24 mouse cellular contexts compared by ENCODE assay signal in the genomic region with DNA sequence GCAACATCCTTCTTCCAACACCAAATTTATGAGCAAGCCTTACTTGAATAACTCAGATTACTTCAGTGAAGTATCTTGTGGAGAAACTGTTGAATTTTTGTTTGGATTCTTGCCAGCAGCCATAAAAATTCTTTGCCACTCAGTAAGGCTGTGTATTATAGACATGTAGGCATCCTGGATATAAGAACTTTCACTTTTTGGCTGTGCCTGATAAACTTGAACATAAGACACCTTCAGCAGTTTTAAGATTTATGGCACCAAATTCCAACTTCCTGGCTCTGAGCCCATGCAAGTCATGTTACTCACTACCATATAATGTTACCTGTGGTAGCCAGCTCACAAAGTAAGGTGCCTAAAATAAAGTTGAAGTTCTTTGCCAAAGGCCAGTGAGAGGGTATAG.
DNase-seq lines count a peak whose midpoint lies in the region; ATAC-seq and TF ChIP-seq lines count a peak whose summit lies in the region.
"Had no signal": no experiment of that assay in that cellular context is flagged by ENCODE, and none has a peak within 500 bp of the region (broad histone marks: within the 10 kb centered on the region; RNA-seq: fewer than 3 reads in every experiment).

No protein-coding gene starts in this region.

- H3K9ac ChIP-seq in lung, embryonic 14.5 days = no peak overlapping the region
- H3K9ac ChIP-seq in embryonic facial prominence, embryonic 13.5 days = no peak overlapping the region
- H3K9ac ChIP-seq in intestine, embryonic 15.5 days = no peak overlapping the region
- H3K9ac ChIP-seq: hindbrain, embryonic 13.5 days; liver, postnatal 0 days had no signal

- no peak overlapping the region for H3K4me2 ChIP-seq in lung, embryonic 14.5 days
- H3K4me2 ChIP-seq in embryonic facial prominence, embryonic 13.5 days = no peak overlapping the region
- H3K4me2 ChIP-seq in intestine, embryonic 15.5 days (replicated peaks) = no peak overlapping the region
- H3K4me2 ChIP-seq: hindbrain, embryonic 13.5 days; liver, embryonic 11.5 days had no signal

- H3K4me3 ChIP-seq in lung, embryonic 14.5 days (ENCODE audit: low read depth, low read length) = no peak overlapping the region
- no peak overlapping the region for H3K4me3 ChIP-seq in embryonic facial prominence, embryonic 13.5 days
- H3K4me3 ChIP-seq in intestine, embryonic 15.5 days (replicated peaks) = no peak overlapping the region
- H3K4me3 ChIP-seq: forebrain, embryonic 10.5 days; heart, adult 2 months; hindbrain, embryonic 13.5 days; midbrain, embryonic 10.5 days had no signal

- H3K27me3 ChIP-seq in lung, embryonic 14.5 days (ENCODE audit: insufficient read depth, low read length) = no peaks in the 10 kb centered on the region; the same call in 1 of the 2 replicates
- H3K27me3 ChIP-seq in embryonic facial prominence, embryonic 13.5 days = no peaks in the 10 kb centered on the region
- no peaks in the 10 kb centered on the region for H3K27me3 ChIP-seq in intestine, embryonic 15.5 days (replicated peaks)

- peak; percentile 76 for DNase-seq in lung, embryonic 14.5 days
- no peak for DNase-seq in lung, postnatal 10 days
- peak; percentile 47 for DNase-seq in skeletal muscle tissue, adult 2 months (ENCODE audit: low read depth, low spot score)
- no peak for DNase-seq in heart, postnatal 25 days (ENCODE audit: low spot score)
- no peak for DNase-seq in spleen, adult 18-20 months
- DNase-seq: adrenal gland, postnatal 10 days; cerebellum, adult 18-20 months; cerebellum, postnatal 14 days; gastrocnemius, postnatal 36 days; heart, adult 2 months; heart, postnatal 36 days; kidney, adult 9 months; kidney, postnatal 36 days; layer of hippocampus, postnatal 36 days; liver, postnatal 0 days had no signal

- ATAC-seq in lung, embryonic 14.5 days (ENCODE audit: insufficient read depth) = no peak
- no peak for ATAC-seq in embryonic facial prominence, embryonic 13.5 days (ENCODE audit: insufficient number of reproducible peaks, insufficient read depth, low FRiP score, low TSS enrichment, low read depth)
- ATAC-seq in intestine, embryonic 15.5 days = peak; percentile 71
- ATAC-seq: activated CD4-positive, CD25-positive, alpha-beta regulatory T cell, adult 4 months; forebrain, embryonic 16.5 days; liver, postnatal 0 days had no signal

- TF ChIP-seq CTCF in lung, embryonic 14.5 days (IDR thresholded peaks at IDR 0.05; ENCODE audit: low read depth) = no peak

- H3K27ac ChIP-seq in lung, embryonic 14.5 days (ENCODE audit: low read depth) = no peak overlapping the region
- H3K27ac ChIP-seq in embryonic facial prominence, embryonic 13.5 days = peak overlapping the region; percentile 68
- H3K27ac ChIP-seq in intestine, embryonic 15.5 days = no peak overlapping the region
- H3K27ac ChIP-seq: forebrain, embryonic 10.5 days; heart, adult 2 months; hindbrain, embryonic 13.5 days; macrophage; midbrain, embryonic 10.5 days had no signal

- H3K36me3 ChIP-seq in lung, embryonic 14.5 days (ENCODE audit: insufficient read depth) = no peaks in the 10 kb centered on the region
- no peaks in the 10 kb centered on the region for H3K36me3 ChIP-seq in embryonic facial prominence, embryonic 13.5 days
- H3K36me3 ChIP-seq in intestine, embryonic 15.5 days = no peaks in the 10 kb centered on the region
- H3K36me3 ChIP-seq: forebrain, embryonic 10.5 days; hindbrain, embryonic 13.5 days; midbrain, embryonic 10.5 days had no signal

- peaks cover 2% of the 10 kb centered on the region; the same call in 1 of the 2 replicates for H3K4me1 ChIP-seq in lung, embryonic 14.5 days (ENCODE audit: insufficient read depth)
- H3K4me1 ChIP-seq in embryonic facial prominence, embryonic 13.5 days = peaks cover 24% of the 10 kb centered on the region
- 0 out of 2 replicates have a peak, but pooled peaks cover 6% of the 10 kb centered on the region for H3K4me1 ChIP-seq in intestine, embryonic 15.5 days (replicated peaks)
- H3K4me1 ChIP-seq: forebrain, embryonic 10.5 days; hindbrain, embryonic 13.5 days; midbrain, embryonic 10.5 days had no signal

- intact Hi-C loops in heart, postnatal 25 days (cut with DNase I) = no loop called here

- H3K9me3 ChIP-seq in lung, embryonic 14.5 days (ENCODE audit: low read depth, low read length) = no peaks in the 10 kb centered on the region
- 0 out of 2 replicates have a peak, but pooled peaks cover 8% of the 10 kb centered on the region for H3K9me3 ChIP-seq in embryonic facial prominence, embryonic 13.5 days
- 0 out of 2 replicates have a peak, but pooled peaks cover 5% of the 10 kb centered on the region for H3K9me3 ChIP-seq in intestine, embryonic 15.5 days

Comparison
In these comparisons a context has a peak if more than half of its experiments do, and no peak if none do; other contexts are left out.
1. DNase-seq: peak in lung, embryonic 14.5 days (single experiment) and skeletal muscle tissue, adult 2 months (single experiment); none in lung, postnatal 10 days (single experiment), heart, postnatal 25 days (single experiment) and spleen, adult 18-20 months (0 of 2).